Mouse (Mus musculus) myocyte (in vitro differentiated cells): ENCODE data around the gene Agbl3. TPM values are rescaled to one million over a fixed set of nuclear protein-coding genes. Genes with fewer than 3 reads are reported as not detected.

Source experiments
- H3K27me3 ChIP-seq: one replicate; pipeline ENCODE4 v1.6.1; 2011; ENCODE audit not compliant: control insufficient read depth, insufficient read depth, insufficient read length
- H3K36me3 ChIP-seq: one replicate; pipeline ENCODE4 v1.6.1; 2011; ENCODE audit not compliant: control insufficient read depth, insufficient read depth
- H3K4me2 ChIP-seq: one replicate; pipeline ENCODE4 v1.6.1; 2011; ENCODE audit warnings: low read depth, control low read depth
- H3K4me3 ChIP-seq: one replicate; pipeline ENCODE4 v1.5.1; 2011; ENCODE audit warnings: mild to moderate bottlenecking, control low read depth, moderate library complexity
- H3K79me2 ChIP-seq: one replicate; pipeline ENCODE4 v1.6.1; 2011; ENCODE audit not compliant: control insufficient read depth, insufficient read depth
- H3ac ChIP-seq: one replicate; pipeline ENCODE4 v1.6.1; 2011; ENCODE audit not compliant: control insufficient read depth, insufficient read length
- CEBPB ChIP-seq: IDR thresholded peaks from 2 replicates; pipeline ENCODE4 v1.6.1; 2011; ENCODE audit warnings: mild to moderate bottlenecking, moderate library complexity; ENCODE audit not compliant: poor library complexity, insufficient read depth, severe bottlenecking
- E2F4 ChIP-seq: IDR thresholded peaks from one replicate; pipeline ENCODE4 v1.6.1; 2011; ENCODE audit warnings: mild to moderate bottlenecking, control low read depth, moderate library complexity; ENCODE audit not compliant: insufficient read depth
- MAX ChIP-seq: IDR thresholded peaks from one replicate; pipeline ENCODE4 v1.6.1; 2011; ENCODE audit warnings: low read depth, mild to moderate bottlenecking, control low read depth
- MYOD1 ChIP-seq, 3 experiments: IDR thresholded peaks; one replicate each; pipeline ENCODE4 v1.6.1; 2011; ENCODE audit warnings: control low read depth in 2 of 3, low read depth in 2 of 3, mild to moderate bottlenecking in 2 of 3, moderate library complexity in 1 of 3; ENCODE audit not compliant: insufficient read length in 2 of 3, control insufficient read depth in 1 of 3
- MYOG ChIP-seq, 3 experiments: IDR thresholded peaks; one replicate each; pipeline ENCODE4 v1.6.1; 2011; ENCODE audit warnings: control low read depth in 2 of 3, low read depth in 2 of 3, mild to moderate bottlenecking in 2 of 3; ENCODE audit not compliant: insufficient read length in 2 of 3, control insufficient read depth in 1 of 3, insufficient read depth in 1 of 3
- POLR2A ChIP-seq: IDR thresholded peaks from one replicate; pipeline ENCODE4 v1.6.1; 2011; ENCODE audit warnings: low read depth, mild to moderate bottlenecking, control low read depth, moderate library complexity; ENCODE audit not compliant: insufficient read length
- POLR2AphosphoS2 ChIP-seq: IDR thresholded peaks from one replicate; pipeline ENCODE4 v1.6.1; 2011; ENCODE audit warnings: low read depth, control low read depth; ENCODE audit not compliant: insufficient read length
- REST ChIP-seq: IDR thresholded peaks from one replicate; pipeline ENCODE4 v1.6.1; 2011; ENCODE audit warnings: mild to moderate bottlenecking, control low read depth, moderate library complexity; ENCODE audit not compliant: insufficient read depth, insufficient read length
- SRF ChIP-seq: IDR thresholded peaks from one replicate; pipeline ENCODE4 v1.6.1; 2011; ENCODE audit warnings: low read depth; ENCODE audit not compliant: control insufficient read depth, insufficient read length
- TCF12 ChIP-seq: IDR thresholded peaks from one replicate; pipeline ENCODE4 v1.6.1; 2011; ENCODE audit warnings: mild to moderate bottlenecking, control low read depth; ENCODE audit not compliant: poor library complexity, insufficient read depth, severe bottlenecking
- TCF3 ChIP-seq: IDR thresholded peaks from one replicate; pipeline ENCODE4 v1.6.1; 2011; ENCODE audit warnings: low read depth, control low read depth; ENCODE audit not compliant: insufficient read length
- USF1 ChIP-seq: IDR thresholded peaks from one replicate; pipeline ENCODE4 v1.6.1; 2011; ENCODE audit warnings: low read depth, mild to moderate bottlenecking, control low read depth, moderate library complexity
- polyA plus RNA-seq: library from polyadenylated mRNA; unstranded; fragments of >200 nt; fragmentation: generic; extraction: Trizol; gene quantifications from one replicate; pipeline ENCODE4 v1.2.1, GENCODE M21; 2012; ENCODE audit warnings: missing spikeins

Agbl3 gene
- polyA plus RNA-seq, 1 experiment: 3.6 TPM

- H3K79me2 ChIP-seq: no peaks in the 10 kb centered on the region
- peaks cover 3% of the 10 kb centered on the region for H3K36me3 ChIP-seq
- no peak overlapping the region for H3K4me3 ChIP-seq
- no peak overlapping the region for H3K4me2 ChIP-seq
- H3ac ChIP-seq: no peak overlapping the region
- TF ChIP-seq REST (no peak), USF1 (no peak), POLR2AphosphoS2 (no peak), TCF12 (no peak), SRF (no peak), MYOD1 (IDR thresholded peaks at IDR 0.05; ENCODE audit: control insufficient read depth in 1 of 3, insufficient read length in 2 of 3, low read depth in 2 of 3) (no peak), MYOG (IDR thresholded peaks at IDR 0.05; ENCODE audit: control insufficient read depth in 1 of 3, insufficient read depth in 1 of 3, insufficient read length in 2 of 3, low read depth in 2 of 3) (no peak), E2F4 (no peak), MAX (no peak), POLR2A (no peak), TCF3 (no peak), CEBPB (no peak)
- no peaks in the 10 kb centered on the region for H3K27me3 ChIP-seq
Observed at GRCm38 (mm10) chr6:34896168-34896780, 116.0 kb downstream of the Agbl3 start.

- Histone ChIP-seq H3ac (no peak overlapping the region), H3K27me3 (no peaks in the 10 kb centered on the region), H3K79me2 (no peaks in the 10 kb centered on the region), H3K4me2 (no peak overlapping the region), H3K4me3 (no peak overlapping the region), H3K36me3 (peaks cover 9% of the 10 kb centered on the region)
- TF ChIP-seq TCF3 (no peak), SRF (no peak), CEBPB (no peak), TCF12 (no peak), MYOD1 (IDR thresholded peaks at IDR 0.05; ENCODE audit: control insufficient read depth in 1 of 3, insufficient read length in 2 of 3, low read depth in 2 of 3) (no peak), E2F4 (no peak), REST (no peak), MYOG (IDR thresholded peaks at IDR 0.05; ENCODE audit: control insufficient read depth in 1 of 3, insufficient read depth in 1 of 3, insufficient read length in 2 of 3, low read depth in 2 of 3) (no peak)
Observed at GRCm38 (mm10) chr6:34899127-34899526, 118.9 kb downstream of the Agbl3 start.

- Histone ChIP-seq H3K4me3 (no peak overlapping the region), H3ac (no peak overlapping the region), H3K4me2 (no peak overlapping the region), H3K79me2 (no peaks in the 10 kb centered on the region), H3K36me3 (peaks cover 10% of the 10 kb centered on the region), H3K27me3 (no peaks in the 10 kb centered on the region)
- TF ChIP-seq POLR2A (no peak), E2F4 (no peak), MYOG (IDR thresholded peaks at IDR 0.05; ENCODE audit: control insufficient read depth in 1 of 3, insufficient read depth in 1 of 3, insufficient read length in 2 of 3, low read depth in 2 of 3) (no peak), TCF3 (no peak), TCF12 (no peak), CEBPB (no peak), POLR2AphosphoS2 (no peak), MYOD1 (IDR thresholded peaks at IDR 0.05; ENCODE audit: control insufficient read depth in 1 of 3, insufficient read length in 2 of 3, low read depth in 2 of 3) (no peak), USF1 (no peak), MAX (no peak), SRF (no peak), REST (no peak)
Observed at GRCm38 (mm10) chr6:34900990-34901389, 120.8 kb downstream of the Agbl3 start.

- TF ChIP-seq POLR2AphosphoS2 (no peak), SRF (no peak), REST (no peak), MYOD1 (IDR thresholded peaks at IDR 0.05; ENCODE audit: control insufficient read depth in 1 of 3, insufficient read length in 2 of 3, low read depth in 2 of 3) (no peak)
- H3K4me3 ChIP-seq: no peak overlapping the region
- no peak overlapping the region for H3K4me2 ChIP-seq
- peaks cover 10% of the 10 kb centered on the region for H3K36me3 ChIP-seq
- no peaks in the 10 kb centered on the region for H3K27me3 ChIP-seq
- H3K79me2 ChIP-seq: no peaks in the 10 kb centered on the region
- H3ac ChIP-seq: no peak overlapping the region
Observed at GRCm38 (mm10) chr6:34901911-34902444, 121.7 kb downstream of the Agbl3 start.

GRCm38 (mm10) chr6:34902578-34902977, 122.3 kb downstream of the Agbl3 start:
- no peaks in the 10 kb centered on the region for H3K79me2 ChIP-seq
- no peak overlapping the region for H3K4me2 ChIP-seq
- no peak overlapping the region for H3ac ChIP-seq
- H3K4me3 ChIP-seq: no peak overlapping the region
- no peaks in the 10 kb centered on the region for H3K27me3 ChIP-seq
- H3K36me3 ChIP-seq: peaks cover 10% of the 10 kb centered on the region
- TF ChIP-seq MAX: no peak
- no peak for TF ChIP-seq CEBPB
- TF ChIP-seq E2F4: no peak
- TF ChIP-seq MYOG (IDR thresholded peaks at IDR 0.05; ENCODE audit: control insufficient read depth in 1 of 3, insufficient read depth in 1 of 3, insufficient read length in 2 of 3, low read depth in 2 of 3): no peak
- no peak for TF ChIP-seq USF1
- no peak for TF ChIP-seq MYOD1 (IDR thresholded peaks at IDR 0.05; ENCODE audit: control insufficient read depth in 1 of 3, insufficient read length in 2 of 3, low read depth in 2 of 3)
- no peak for TF ChIP-seq TCF3
- no peak for TF ChIP-seq POLR2A
- no peak for TF ChIP-seq SRF
- no peak for TF ChIP-seq TCF12
- TF ChIP-seq REST: no peak
- no peak for TF ChIP-seq POLR2AphosphoS2
